Mouse (Mus musculus) midbrain, embryonic 14.5 days (tissue): Measurements from ENCODE around the gene Thbs2. TPM values are rescaled to one million over a fixed set of nuclear protein-coding genes. Genes with fewer than 3 reads are reported as not detected.

Experiments
- ATAC-seq: fragments of 200-750 bp; cut with Nextera tagmentation; 2 replicates; pipeline ENCODE4 v1.8.0; 2017; ENCODE audit warnings: moderate number of reproducible peaks, moderate library complexity; ENCODE audit not compliant: low FRiP score, low TSS enrichment
- DNase-seq: peaks from one replicate; pipeline ENCODE4 v3.0.0-alpha.2; 2015
- H3K27ac ChIP-seq: fragments of 300-500 bp; sonication (generic); replicated peaks from 2 replicates; pipeline ENCODE4 v1.5.1; 2014; ENCODE audit warnings: mild to moderate bottlenecking, low read depth, low read length, moderate library complexity
- H3K27me3 ChIP-seq: fragments of 300-500 bp; sonication (generic); 2 replicates; pipeline ENCODE4 v1.6.1; 2014; ENCODE audit warnings: low read length, control low read depth, mixed read lengths; ENCODE audit not compliant: control insufficient read depth, insufficient read depth
- H3K36me3 ChIP-seq: fragments of 300-500 bp; sonication (generic); 2 replicates; pipeline ENCODE4 v1.6.1; 2014; ENCODE audit warnings: low read length, control low read depth; ENCODE audit not compliant: control insufficient read depth, insufficient read depth
- H3K4me1 ChIP-seq: fragments of 300-500 bp; sonication (generic); 2 replicates; pipeline ENCODE4 v1.6.1; 2014; ENCODE audit warnings: mild to moderate bottlenecking, antibody characterized with exemption, low read length, control low read depth; ENCODE audit not compliant: control insufficient read depth, insufficient read depth
- H3K4me2 ChIP-seq: fragments of 300-500 bp; sonication (generic); 2 replicates; pipeline ENCODE4 v1.6.1; 2014; ENCODE audit warnings: mild to moderate bottlenecking, low read length, moderate library complexity
- H3K4me3 ChIP-seq: fragments of 300-500 bp; sonication (generic); replicated peaks from 2 replicates; pipeline ENCODE4 v1.5.1; 2014; ENCODE audit warnings: low read depth, low read length
- H3K9ac ChIP-seq: fragments of 300-500 bp; sonication (generic); replicated peaks from 2 replicates; pipeline ENCODE4 v1.6.1; 2014; ENCODE audit warnings: mild to moderate bottlenecking, low read length, moderate library complexity
- H3K9me3 ChIP-seq: fragments of 300-500 bp; sonication (generic); 2 replicates; pipeline ENCODE4 v1.6.1; 2016; ENCODE audit warnings: low read length, control low read depth, mixed read lengths; ENCODE audit not compliant: control insufficient read depth
- WGBS: fragments of 180-500 bp; shearing (Covaris S2); extraction: QIAGEN DNeasy Blood & Tissue Kit; methylation state at CpG from one replicate; pipeline ENCODE4 v1.1.7; 2014; 5-methylcytosine and 5-hydroxymethylcytosine counted together
- polyA plus RNA-seq: library from polyadenylated mRNA; unstranded; fragments of >200 nt; fragmentation: Nextera tagmentation; extraction: Ambion mirVana; gene quantifications from 2 replicates; pipeline ENCODE4 v1.2.1, GENCODE M21; 2014

Gene Thbs2
- polyA plus RNA-seq, 1 experiment from 2014 or later = 1.7 TPM

DNA sequence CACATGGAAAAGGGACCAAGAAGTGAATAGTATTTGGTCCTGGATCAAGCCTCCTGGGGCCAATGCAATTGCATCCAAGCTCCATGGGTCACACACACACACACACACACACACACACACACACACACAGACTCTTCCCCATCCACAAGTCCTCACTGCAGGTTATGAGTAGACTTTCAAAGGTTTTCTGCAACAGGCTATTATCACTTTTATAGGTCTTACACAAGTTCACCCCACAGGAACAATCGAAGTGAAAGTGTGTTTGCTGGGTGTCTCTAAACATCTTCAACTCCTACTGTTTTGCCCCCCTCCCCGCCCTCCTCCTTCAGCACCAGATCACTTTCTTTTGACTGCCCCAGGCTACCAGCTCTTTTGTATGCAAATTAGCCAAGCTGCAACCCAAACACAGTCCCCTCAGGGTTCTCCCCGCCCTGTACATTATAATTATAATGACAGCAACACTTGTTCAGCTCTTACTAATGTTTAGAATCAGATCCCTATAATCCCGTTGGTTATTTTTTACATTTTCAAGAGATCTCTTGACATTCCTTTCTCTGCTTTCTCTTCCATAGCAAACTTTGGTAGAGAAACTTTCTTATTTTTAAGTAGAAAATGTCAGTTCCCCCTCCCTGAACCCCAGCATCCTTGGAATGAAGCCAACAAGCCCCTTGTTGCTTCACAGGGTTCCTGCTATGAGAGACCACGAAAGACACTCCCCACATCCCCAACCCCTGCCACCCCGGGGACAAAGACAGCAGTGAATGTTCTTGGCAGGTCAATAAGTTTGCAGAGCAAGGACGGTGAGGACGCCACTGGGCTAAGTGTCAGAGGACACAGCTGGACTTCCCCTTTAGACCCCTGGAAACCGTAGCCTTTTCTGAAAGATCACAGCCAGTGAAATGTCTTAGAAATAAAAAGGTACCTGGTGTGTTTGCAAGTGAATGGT, 714 bp downstream of the Thbs2 start:
- no peaks in the 10 kb centered on the region for H3K9me3 ChIP-seq
- H3K4me2 ChIP-seq = peak overlapping the region; percentile 48
- no peak overlapping the region for H3K27ac ChIP-seq
- no peaks in the 10 kb centered on the region for H3K27me3 ChIP-seq
- WGBS = 1% methylated on average over 9 of the region's 9 CpGs
- peaks cover 13% of the 10 kb centered on the region; the same call in 1 of the 2 replicates for H3K4me1 ChIP-seq
- H3K4me3 ChIP-seq = peak overlapping the region; percentile 16; the same call in 1 of the 2 replicates
- H3K9ac ChIP-seq = no peak overlapping the region
- H3K36me3 ChIP-seq = no peaks in the 10 kb centered on the region
- DNase-seq (peak; percentile 55), ATAC-seq (0 out of 2 replicates have a peak, but pooled peaks have one; percentile 10)

DNA sequence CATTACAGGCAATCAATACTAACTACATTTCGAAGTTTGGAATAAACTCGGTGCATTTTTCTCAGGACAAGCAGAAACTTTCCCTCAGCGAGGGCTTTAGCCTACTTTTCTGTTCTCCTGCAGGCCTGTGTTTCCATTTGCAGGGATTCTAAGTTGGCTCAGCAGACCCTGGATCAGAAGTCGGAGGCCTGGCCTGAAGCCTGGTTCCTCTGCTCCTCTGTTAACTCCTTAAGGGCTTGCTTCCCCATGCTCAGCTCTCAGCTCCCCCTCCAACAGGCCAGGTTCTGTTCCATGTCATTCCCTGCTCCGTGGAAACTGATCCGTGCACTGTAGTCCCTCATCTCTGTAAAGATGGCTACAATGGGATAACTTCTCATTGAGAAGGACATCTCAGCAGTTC, 2.1 kb downstream of the Thbs2 start:
- Histone ChIP-seq H3K36me3 (no peaks in the 10 kb centered on the region), H3K9ac (no peak overlapping the region), H3K9me3 (no peaks in the 10 kb centered on the region), H3K4me2 (no peak overlapping the region), H3K4me1 (peaks cover 13% of the 10 kb centered on the region; the same call in 1 of the 2 replicates), H3K4me3 (no peak overlapping the region), H3K27ac (no peak overlapping the region), H3K27me3 (no peaks in the 10 kb centered on the region)
- WGBS = 66% methylated on average over 6 of the region's 6 CpGs
- ATAC-seq = no peak
- DNase-seq = no peak

DNA sequence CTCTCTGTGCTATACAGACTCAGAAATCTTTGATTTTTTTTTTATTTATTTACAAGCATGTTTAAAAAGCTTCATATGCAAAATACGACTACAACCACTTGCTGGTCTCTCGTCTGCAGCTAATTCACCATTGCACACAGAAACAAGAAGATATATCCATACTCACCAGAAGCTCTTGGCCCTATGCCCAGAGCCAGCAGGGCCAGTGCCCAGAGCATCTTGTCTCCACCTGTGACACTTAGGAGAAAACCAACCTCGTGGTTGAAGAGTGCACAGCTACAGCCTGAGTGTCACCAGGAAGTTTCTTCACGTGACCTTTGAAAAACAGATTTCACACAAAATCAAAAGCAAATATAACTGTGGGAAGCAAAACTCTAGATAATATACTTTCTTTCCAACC, 2.8 kb downstream of the Thbs2 start:
- H3K9me3 ChIP-seq = no peaks in the 10 kb centered on the region
- H3K4me1 ChIP-seq = peaks cover 13% of the 10 kb centered on the region; the same call in 1 of the 2 replicates
- no peak overlapping the region for H3K9ac ChIP-seq
- ATAC-seq = no peak
- 64% methylated on average over 4 of the region's 4 CpGs for WGBS
- no peaks in the 10 kb centered on the region for H3K36me3 ChIP-seq
- H3K4me2 ChIP-seq = no peak overlapping the region
- H3K27me3 ChIP-seq = no peaks in the 10 kb centered on the region
- peak; percentile 40 for DNase-seq
- no peak overlapping the region for H3K27ac ChIP-seq
- no peak overlapping the region for H3K4me3 ChIP-seq

DNA sequence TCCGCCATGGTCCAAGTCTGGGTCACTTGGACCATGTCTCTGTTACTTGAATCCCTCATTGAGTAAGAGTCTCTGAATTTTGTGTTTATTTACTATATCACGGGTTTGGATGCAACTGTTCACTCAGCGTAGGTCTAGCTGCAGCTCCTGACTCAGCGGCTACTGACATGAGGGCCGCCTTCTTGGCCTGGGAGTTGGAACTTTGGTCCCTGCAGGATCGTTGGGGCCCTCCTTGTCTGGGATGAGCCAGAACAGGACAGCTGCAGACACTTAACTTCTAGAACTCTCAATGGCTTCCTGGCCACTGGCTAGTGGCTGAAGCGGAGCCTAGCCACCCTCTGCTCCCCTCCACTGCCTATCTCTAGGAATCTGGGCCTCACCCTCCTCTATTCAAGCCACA, 11.2 kb downstream of the Thbs2 start:
- no peak overlapping the region for H3K9ac ChIP-seq
- DNase-seq (no peak), ATAC-seq (no peak)
- no peaks in the 10 kb centered on the region for H3K36me3 ChIP-seq
- H3K27ac ChIP-seq = no peak overlapping the region
- H3K4me2 ChIP-seq = no peak overlapping the region
- H3K27me3 ChIP-seq = no peaks in the 10 kb centered on the region
- WGBS = 95% methylated on average over 7 of the region's 7 CpGs
- no peaks in the 10 kb centered on the region for H3K9me3 ChIP-seq
- H3K4me3 ChIP-seq = no peak overlapping the region
- no peaks in the 10 kb centered on the region for H3K4me1 ChIP-seq

DNA sequence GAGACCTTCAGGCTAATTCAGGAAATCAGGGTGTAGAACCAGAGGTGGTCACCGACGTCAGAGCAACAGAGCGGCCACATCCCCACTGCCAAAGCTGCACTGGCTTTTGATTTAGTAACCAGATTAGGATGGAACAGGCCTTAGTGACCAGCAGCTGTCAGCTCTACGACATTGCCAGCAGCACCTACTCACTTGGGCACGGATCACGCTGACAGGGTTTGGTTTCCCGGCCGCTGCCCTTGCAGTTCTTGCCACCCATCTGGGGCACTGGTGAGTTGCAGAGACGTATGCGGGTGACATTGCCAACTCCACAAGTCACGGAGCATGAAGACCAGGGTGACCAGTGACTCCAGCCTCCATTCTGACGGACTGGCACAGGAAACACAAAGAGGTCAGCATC, 13.0 kb downstream of the Thbs2 start:
- WGBS = 87% methylated on average over 12 of the region's 12 CpGs

DNA sequence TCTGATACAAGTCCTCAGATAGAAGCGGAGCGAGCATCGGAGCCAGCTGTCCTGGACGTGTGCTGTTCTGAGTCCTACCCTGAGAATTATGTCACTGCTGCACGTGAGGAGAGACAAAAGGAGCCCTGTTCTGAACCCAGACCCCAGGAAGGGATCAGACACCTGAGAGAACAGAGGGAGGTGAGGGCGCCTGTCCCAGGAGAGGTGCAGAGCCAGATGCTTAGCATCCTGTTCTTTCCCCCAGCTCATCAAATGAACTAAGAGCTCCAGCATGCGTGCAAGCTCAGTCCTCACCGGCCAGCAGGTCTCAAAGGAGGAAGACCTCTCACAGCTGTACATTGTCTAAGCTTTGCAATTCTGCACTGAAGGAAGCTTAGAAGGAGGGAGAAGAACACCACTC, 16.8 kb downstream of the Thbs2 start:
- Histone ChIP-seq H3K4me3 (no peak overlapping the region), H3K27me3 (no peaks in the 10 kb centered on the region), H3K4me1 (no peaks in the 10 kb centered on the region), H3K36me3 (no peaks in the 10 kb centered on the region), H3K9ac (no peak overlapping the region), H3K4me2 (no peak overlapping the region), H3K27ac (no peak overlapping the region), H3K9me3 (no peaks in the 10 kb centered on the region)
- ATAC-seq = no peak
- no peak for DNase-seq
- 83% methylated on average over 8 of the region's 8 CpGs for WGBS

More for the DNA sequence above, 13.0 kb downstream of the Thbs2 start:
- Histone ChIP-seq H3K27ac (no peak overlapping the region), H3K4me1 (no peaks in the 10 kb centered on the region), H3K27me3 (no peaks in the 10 kb centered on the region), H3K9me3 (no peaks in the 10 kb centered on the region), H3K9ac (no peak overlapping the region), H3K4me2 (no peak overlapping the region), H3K4me3 (no peak overlapping the region), H3K36me3 (no peaks in the 10 kb centered on the region)
- DNase-seq (no peak), ATAC-seq (no peak)

DNA sequence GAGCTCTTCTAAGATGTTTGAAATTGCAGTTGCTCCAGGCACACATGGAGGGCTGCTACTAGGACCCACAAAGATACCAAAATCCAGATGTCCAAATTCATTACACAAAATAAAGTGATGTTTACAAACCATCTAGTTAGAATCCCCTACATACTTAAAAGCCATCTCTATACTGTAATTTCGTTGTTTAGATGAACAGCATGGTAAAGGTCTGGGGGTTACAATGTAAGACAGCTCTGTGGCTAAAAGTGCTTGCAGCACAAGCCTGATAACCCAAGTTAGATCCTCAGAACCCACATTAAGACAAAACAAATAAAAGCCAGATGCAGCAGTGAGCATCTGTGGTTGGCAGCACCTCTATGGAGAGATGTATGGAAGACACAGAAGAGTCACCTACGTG, 18.5 kb downstream of the Thbs2 start:
- H3K27me3 ChIP-seq = no peaks in the 10 kb centered on the region
- H3K4me2 ChIP-seq = no peak overlapping the region
- WGBS = 86% methylated on average over 2 of the region's 2 CpGs
- no peak overlapping the region for H3K4me3 ChIP-seq
- H3K9ac ChIP-seq = no peak overlapping the region
- ATAC-seq = no peak
- no peak for DNase-seq
- no peaks in the 10 kb centered on the region for H3K9me3 ChIP-seq
- H3K27ac ChIP-seq = no peak overlapping the region
- no peaks in the 10 kb centered on the region for H3K36me3 ChIP-seq
- H3K4me1 ChIP-seq = no peaks in the 10 kb centered on the region

DNA sequence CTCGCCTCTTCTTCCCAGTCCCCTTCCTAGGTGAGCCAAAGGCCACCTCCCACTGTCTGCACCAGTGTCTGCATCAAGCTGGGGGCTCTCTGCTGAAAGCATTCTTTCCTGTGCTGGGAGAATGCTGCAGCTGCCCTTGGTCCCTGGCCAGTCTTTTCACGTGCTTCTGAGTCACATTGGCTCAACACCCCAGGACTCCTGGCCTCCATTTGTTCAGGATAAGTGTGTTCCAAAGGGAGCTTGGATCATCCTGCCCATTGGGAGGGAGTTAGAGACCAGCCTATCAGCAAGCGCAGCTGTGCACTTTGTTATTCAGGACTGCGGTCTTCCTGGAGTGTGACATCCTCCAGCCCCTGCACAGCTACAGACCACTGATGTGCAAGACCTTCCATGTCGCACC, 21.6 kb downstream of the Thbs2 start:
- Histone ChIP-seq H3K4me3 (no peak overlapping the region), H3K36me3 (no peaks in the 10 kb centered on the region), H3K27me3 (no peaks in the 10 kb centered on the region), H3K9me3 (no peaks in the 10 kb centered on the region), H3K4me2 (no peak overlapping the region), H3K4me1 (no peaks in the 10 kb centered on the region), H3K9ac (no peak overlapping the region), H3K27ac (no peak overlapping the region)
- WGBS = 30% methylated on average over 5 of the region's 5 CpGs
- no peak for ATAC-seq
- peak; percentile 8 for DNase-seq

DNA sequence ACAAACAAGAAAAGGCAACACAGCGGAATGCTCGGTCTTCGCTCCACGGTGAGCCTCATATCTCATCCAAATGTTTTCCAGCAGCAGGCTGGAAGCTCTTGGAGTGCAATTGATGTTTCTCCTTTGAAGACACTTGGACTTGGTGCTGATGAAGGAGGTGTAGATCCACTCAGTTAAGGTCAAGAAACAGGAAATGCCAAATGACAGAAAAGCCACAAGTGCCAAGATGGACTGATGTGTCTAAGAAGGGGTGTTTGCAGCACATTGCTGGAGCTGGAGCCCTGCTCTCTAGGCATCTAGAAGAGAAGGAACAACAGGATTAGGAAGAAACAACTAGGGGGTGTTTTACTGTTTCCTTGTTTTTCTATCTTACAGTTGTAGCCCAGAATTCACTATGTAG, 26.8 kb downstream of the Thbs2 start:
- Histone ChIP-seq H3K4me1 (no peaks in the 10 kb centered on the region), H3K27me3 (no peaks in the 10 kb centered on the region), H3K9me3 (no peaks in the 10 kb centered on the region), H3K9ac (no peak overlapping the region), H3K4me3 (no peak overlapping the region), H3K36me3 (no peaks in the 10 kb centered on the region), H3K27ac (no peak overlapping the region), H3K4me2 (no peak overlapping the region)
- ATAC-seq (no peak), DNase-seq (no peak)
- WGBS = 91% methylated on average over 4 of the region's 4 CpGs
